Mouse (Mus musculus): Measurements from ENCODE around the gene Uvssa. TPM values are rescaled to one million over a fixed set of nuclear protein-coding genes. Genes with fewer than 3 reads are reported as not detected.

Uvssa gene
- total RNA-seq, 2 experiments from 2014 or later, result 6.8 to 7.9 TPM

DNA sequence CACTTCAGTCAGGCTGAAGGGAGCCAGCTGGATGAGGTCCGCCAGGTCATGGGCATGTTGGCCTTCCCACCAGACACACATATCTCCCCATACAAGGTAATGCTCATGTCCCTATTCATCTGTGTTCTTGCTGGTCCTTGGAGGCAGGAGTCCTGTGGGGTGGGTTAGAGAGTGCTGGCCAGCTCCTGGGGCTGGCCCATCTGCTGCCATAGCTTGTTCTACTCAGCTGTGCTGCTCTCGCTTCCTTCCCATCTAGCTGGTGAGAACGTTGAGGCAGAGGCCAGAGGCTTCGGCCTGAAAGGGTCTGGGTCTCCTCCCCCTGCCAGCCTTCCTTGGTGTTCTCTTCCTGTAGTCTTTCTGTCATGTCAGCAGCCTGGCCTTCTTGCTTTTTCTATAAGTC lies 9.7 kb upstream of the Uvssa start:
- intact Hi-C loops (cut with DNase I), result no loop called here
- no peak for DNase-seq (ENCODE audit: low spot score in 2 of 2)

DNA sequence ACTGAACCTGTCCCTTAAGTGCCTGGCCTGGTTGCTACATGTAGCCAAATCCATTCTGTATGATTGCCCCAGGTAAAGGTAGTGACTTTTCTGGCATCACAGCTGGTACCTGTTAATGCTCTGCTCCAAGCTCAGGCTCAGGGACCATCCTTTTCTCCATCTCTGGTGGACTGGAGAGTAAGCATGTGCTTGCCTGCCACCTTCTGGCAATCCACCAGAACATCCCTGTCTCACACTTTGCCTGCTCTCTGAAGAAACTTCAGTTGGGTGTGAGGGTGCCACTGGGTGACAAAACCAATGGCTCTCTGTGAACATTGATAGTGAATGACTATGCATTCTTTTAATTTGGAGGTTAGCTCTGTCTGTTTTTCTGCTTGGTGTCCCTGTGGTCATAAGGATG lies 7.2 kb upstream of the Uvssa start:
- intact Hi-C loops (cut with DNase I), result loop anchor here (5.0 to 10.0 kb wide), 2 partner anchors 34 to 166 kb away; partner anchors contain the start of gene Maea
- DNase-seq (ENCODE audit: low spot score in 2 of 2), result peak; percentile 34 to 41

- DNase-seq (ENCODE audit: low spot score in 2 of 2), result no peak
- intact Hi-C loops (cut with DNase I), result loop anchor here (5.0 to 10.0 kb wide), 2 partner anchors 34 to 167 kb away; partner anchors contain the start of gene Maea
Observed at GRCm38 (mm10) chr5:33371668-33372067, 6.7 kb upstream of the Uvssa start.

GRCm38 (mm10) chr5:33372331-33373038 lies 5.9 kb upstream of the Uvssa start:
- no peak for DNase-seq (ENCODE audit: low spot score in 2 of 2)
- intact Hi-C loops (cut with DNase I), result loop anchor here (5.0 to 10.0 kb wide), 2 partner anchors 35 to 168 kb away; partner anchors contain the start of gene Maea

DNA sequence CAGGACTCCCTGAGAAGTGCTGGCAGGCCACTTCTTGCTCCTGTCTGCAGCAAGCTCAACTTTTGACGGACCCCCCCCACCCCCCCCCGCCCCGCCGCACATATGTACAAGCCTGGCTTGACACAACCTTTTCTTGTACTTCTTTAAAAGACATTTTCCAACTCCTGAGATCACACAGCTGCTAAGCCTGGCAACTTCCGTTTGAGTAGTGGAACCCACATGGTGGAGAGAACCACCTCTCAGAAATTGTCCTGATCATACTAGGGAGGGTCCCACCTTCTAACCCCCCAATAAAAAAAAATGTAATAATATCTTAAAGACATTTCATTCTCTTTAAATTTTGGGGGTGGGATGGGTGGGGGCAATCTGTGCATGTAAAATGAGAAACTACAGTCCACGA lies 1.2 kb upstream of the Uvssa start:
- intact Hi-C loops (cut with DNase I), result loop anchor here (10.0 kb wide), 1 partner anchor 172 kb away; no protein-coding TSS in a partner anchor
- no peak for DNase-seq (ENCODE audit: low spot score in 2 of 2)

GRCm38 (mm10) chr5:33377801-33378301 lies 498 bp upstream of the Uvssa start:
- DNase-seq (ENCODE audit: low spot score in 2 of 2), result peak; percentile 26 to 30
- intact Hi-C loops (cut with DNase I), result loop anchor here (2.0 to 10.0 kb wide), 2 partner anchors 103 to 173 kb away; partner anchors contain the start of gene Ctbp1

DNA sequence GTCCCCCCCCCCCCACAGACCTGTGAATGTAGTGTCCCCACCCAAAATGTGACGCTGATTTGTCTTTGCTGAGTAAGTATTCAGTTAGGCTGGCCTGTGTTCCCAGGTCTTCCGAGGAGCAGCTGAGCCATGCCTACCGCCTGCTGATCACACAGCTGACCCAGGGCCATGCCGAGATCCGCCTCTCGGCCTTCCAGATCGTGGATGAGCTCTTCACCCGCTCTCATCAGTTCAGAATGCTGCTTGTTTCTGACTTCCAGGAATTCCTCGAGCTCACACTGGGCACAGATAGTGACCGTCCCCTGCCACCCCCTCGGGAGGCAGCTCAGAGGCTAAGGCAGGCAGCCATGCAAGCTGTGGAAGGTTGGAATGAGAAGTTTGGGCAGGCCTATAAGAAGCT lies 9.2 kb downstream of the Uvssa start:
- no peak for DNase-seq (ENCODE audit: low spot score in 2 of 2)

GRCm38 (mm10) chr5:33393803-33394202 lies 15.5 kb downstream of the Uvssa start:
- intact Hi-C loops (cut with DNase I), result loop anchor here (1.0 to 5.0 kb wide), 2 partner anchors 103 to 195 kb away; no protein-coding TSS in a partner anchor
- DNase-seq (ENCODE audit: low spot score in 2 of 2), result peak; percentile 87 to 88

More for the DNA sequence above, 9.2 kb downstream of the Uvssa start:
- intact Hi-C loops (cut with DNase I), result no loop called here

GRCm38 (mm10) chr5:33395693-33396092 lies 17.3 kb downstream of the Uvssa start:
- peak in 1 of 2 experiments; percentile 15 for DNase-seq (ENCODE audit: low spot score in 2 of 2)
- intact Hi-C loops (cut with DNase I), result loop anchor here (5.0 kb wide), 1 partner anchor 47 kb away; no protein-coding TSS in a partner anchor

GRCm38 (mm10) chr5:33396828-33397227 lies 18.5 kb downstream of the Uvssa start:
- peak in 1 of 2 experiments; percentile 14 for DNase-seq (ENCODE audit: low spot score in 2 of 2)

DNA sequence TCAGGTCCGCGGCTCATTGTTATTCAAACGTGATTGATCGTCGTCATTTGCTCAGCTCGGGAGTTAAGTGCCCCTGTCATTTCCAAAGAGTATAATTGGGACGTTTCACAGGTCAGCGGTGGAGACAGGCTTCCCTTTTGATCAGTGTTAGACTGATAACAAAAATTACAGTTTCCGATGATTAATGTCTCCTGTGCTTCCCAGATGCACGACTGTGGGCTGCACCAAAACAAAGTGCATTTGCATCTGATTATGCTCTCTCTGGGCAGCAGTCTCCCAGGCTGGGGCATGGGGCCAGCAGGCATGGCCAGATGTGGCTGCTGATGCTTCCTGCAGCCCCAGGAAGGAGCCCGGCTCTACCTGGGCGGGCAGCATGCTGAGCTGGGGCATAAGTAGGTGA lies 22.5 kb downstream of the Uvssa start:
- intact Hi-C loops (cut with DNase I), result no loop called here
- DNase-seq (ENCODE audit: low spot score in 2 of 2), result no peak

More at GRCm38 (mm10) chr5:33396828-33397227, 18.5 kb downstream of the Uvssa start:
- intact Hi-C loops (cut with DNase I), result loop anchor here (5.0 kb wide), 1 partner anchor 45 kb away; no protein-coding TSS in a partner anchor

- intact Hi-C loops (cut with DNase I), result no loop called here
- no peak for DNase-seq (ENCODE audit: low spot score in 2 of 2)
Observed at GRCm38 (mm10) chr5:33420313-33420712, 42.0 kb downstream of the Uvssa start.

- DNase-seq (ENCODE audit: low spot score in 2 of 2), result no peak
- intact Hi-C loops (cut with DNase I), result no loop called here
Observed at GRCm38 (mm10) chr5:33427461-33427860, 49.1 kb downstream of the Uvssa start.

DNA sequence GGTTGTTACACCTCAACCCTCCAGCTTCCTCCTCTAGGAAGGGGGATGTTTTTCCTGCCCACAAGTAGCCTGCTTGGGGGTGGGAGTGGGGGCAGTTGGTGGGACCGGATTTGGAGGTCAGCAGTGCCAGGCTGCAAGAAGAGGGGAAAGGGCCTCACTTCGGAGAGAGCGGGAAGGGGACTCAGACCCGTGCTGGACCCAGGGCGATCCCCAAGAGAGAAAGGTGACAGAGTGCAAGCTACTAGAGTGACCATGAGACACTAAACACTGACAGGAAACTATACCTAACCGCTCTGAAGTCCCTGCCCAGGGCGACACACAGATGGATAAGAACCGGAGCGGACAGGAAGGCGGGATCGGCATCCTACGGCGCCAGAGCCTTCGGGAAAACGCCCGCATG lies 51.8 kb downstream of the Uvssa start:
- intact Hi-C loops (cut with DNase I), result no loop called here
- no peak for DNase-seq (ENCODE audit: low spot score in 2 of 2)

DNA sequence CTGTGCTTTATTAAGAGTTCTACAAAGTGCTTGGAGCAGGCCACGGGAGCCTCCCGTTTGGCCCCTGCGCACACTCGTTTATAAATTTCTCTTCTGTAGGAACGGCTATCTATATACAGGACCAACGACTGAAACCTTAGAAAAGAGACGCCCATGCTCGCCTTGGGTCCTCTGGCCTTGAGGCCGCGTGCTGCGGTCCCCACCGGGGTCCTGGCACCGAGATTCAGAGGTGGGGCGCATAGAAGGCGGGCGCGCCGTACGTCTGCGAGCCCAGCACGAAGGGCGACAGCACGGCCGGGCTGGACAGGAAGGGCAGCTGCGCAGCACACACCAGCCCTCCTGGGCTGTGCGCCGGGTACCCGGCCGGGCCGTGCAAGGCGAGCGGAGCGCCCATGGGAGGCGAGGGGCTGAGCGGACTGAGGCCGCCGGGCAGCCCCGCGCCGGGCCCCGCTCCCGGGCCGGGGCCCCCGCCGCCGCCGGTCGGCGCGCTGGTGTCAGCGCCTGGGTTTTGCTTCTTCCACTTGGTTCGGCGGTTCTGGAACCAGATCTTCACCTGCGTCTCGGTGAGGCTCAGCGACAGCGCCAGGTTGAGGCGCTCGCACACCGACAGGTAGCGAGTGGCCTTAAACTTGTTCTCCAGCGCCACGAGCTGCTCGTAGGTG lies 52.3 kb downstream of the Uvssa start:
- DNase-seq (ENCODE audit: low spot score in 2 of 2), result no peak
- intact Hi-C loops (cut with DNase I), result no loop called here

DNA sequence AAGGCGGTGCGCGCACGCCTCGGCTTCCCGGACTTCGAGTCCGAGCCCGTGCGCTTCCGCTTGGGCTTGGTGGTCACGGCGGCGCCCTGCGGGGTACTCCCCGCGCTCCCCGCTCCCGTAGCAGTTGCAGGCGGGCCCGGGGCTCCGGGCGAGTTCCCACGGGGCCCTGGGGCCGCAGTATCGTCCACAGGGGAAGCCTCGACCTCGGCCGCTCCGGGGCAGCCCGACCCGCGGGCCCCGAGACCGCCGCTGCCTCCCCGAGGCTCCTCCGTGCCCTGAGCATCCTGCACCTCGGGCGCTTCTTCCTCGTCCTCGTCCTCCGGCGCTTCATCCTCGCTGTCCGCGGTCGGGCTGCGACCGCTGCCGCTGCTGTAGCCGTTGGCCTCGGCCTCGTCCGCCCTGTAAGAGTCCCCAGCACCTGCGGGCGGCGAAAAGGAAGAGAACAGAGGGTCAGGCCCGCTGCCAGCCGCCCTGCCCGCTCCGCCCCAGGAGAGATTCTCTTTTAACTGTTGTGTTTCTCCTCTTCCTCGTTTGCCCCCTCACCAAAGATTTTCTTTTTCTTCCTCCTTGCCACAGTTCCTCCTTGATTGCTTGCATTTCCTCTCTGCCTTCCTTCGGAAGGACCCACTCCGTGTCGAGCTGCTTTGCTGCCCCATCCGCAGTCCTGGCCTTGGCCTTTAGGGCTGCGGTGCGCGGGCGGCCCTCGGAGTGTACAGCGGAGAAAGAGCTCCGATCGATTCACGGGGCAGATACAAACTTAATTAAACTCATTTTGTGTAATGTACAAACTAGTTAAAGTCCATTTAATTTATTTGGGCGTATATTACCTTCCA lies 53.0 kb downstream of the Uvssa start:
- no peak for DNase-seq (ENCODE audit: low spot score in 2 of 2)
- intact Hi-C loops (cut with DNase I), result no loop called here

- DNase-seq (ENCODE audit: low spot score in 2 of 2), result no peak
- intact Hi-C loops (cut with DNase I), result no loop called here
Observed at GRCm38 (mm10) chr5:33432057-33432935, 53.9 kb downstream of the Uvssa start.
